Mouse (Mus musculus): ENCODE measurements around the gene Olfr486.
"Not testable (repeated sequence)": the region's sequence is repeated elsewhere in the genome, so short reads cannot be mapped to it uniquely, and the experiment has no call there.

DNA sequence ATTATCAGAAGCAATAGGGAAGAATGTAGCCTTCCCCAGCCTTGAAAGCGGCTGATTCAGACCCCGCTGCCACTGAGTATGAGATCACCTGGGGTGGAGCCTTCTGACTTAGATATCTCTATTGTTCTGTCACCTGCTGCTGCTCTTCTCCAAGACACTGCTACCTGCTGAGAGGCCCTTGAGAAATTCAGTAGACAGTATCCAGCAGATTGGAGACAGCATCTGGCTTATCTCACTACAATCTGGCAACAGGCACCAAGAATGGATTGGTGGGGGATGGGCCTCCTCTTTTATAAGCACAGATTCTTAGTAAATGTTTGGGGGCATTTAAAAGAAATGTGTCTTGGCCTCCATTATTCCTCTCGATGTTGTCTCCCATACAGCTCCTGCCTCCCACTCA lies 11.9 kb upstream of the Olfr486 start:
- TF ChIP-seq CTCF (IDR thresholded peaks at IDR 0.05; ENCODE audit: borderline replicate concordance, extremely low read depth, insufficient read depth, insufficient read length); POLR2A (IDR thresholded peaks at IDR 0.05; ENCODE audit: borderline replicate concordance, extremely low read depth, insufficient read depth, insufficient read length, poor library complexity, severe bottlenecking): not testable (repeated sequence)
